In the genomic region with DNA sequence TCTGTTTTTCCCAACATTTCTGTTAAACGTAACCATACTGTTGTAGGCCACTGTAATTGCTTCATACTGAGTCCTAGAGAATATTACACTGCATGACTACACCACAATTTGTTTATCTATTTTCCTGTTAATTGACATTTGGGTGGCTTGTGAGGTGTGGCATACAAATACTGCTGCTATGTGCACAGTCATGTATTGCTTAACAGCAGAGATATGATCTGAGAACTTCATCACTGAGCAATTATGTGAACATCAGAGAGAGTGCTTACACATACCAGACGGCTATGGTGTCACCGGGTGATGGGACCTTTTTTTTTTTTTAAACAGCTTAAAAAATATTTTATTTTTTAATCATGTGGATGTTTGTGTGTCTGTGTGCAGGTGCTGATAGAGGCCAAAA, we compare ENCODE assay signal across 27 mouse cellular contexts. TPM values are rescaled to one million over a fixed set of nuclear protein-coding genes. Genes with fewer than 3 reads are reported as not detected.
A peak's percentile ranks its signal among the peaks of the same experiment; 100 is the strongest.
DNase-seq lines count a peak whose midpoint lies in the region; ATAC-seq and TF ChIP-seq lines count a peak whose summit lies in the region.
"Had no signal": no experiment of that assay in that cellular context is flagged by ENCODE, and none has a peak within 500 bp of the region (broad histone marks: within the 10 kb centered on the region; RNA-seq: fewer than 3 reads in every experiment).

No protein-coding gene starts in this region.

- 63% methylated on average over 3 of the region's 3 CpGs for WGBS in limb, embryonic 15.5 days
- WGBS in limb, embryonic 10.5 days, result 85% methylated on average over 3 of the region's 3 CpGs
- 62% methylated on average over 3 of the region's 3 CpGs for WGBS in stomach, postnatal 0 days

- H3K9ac ChIP-seq in limb, embryonic 15.5 days, result no peak overlapping the region
- no peak overlapping the region for H3K9ac ChIP-seq in stomach, postnatal 0 days (ENCODE audit: low read length)
- H3K9ac ChIP-seq: forebrain, embryonic 13.5 days; heart, embryonic 13.5 days; hindbrain, embryonic 12.5 days; hindbrain, embryonic 15.5 days had no signal

- no peak for DNase-seq in limb, embryonic 10.5 days (ENCODE audit: low spot score)
- peak; percentile 26 for DNase-seq in MN1 (ENCODE audit: low spot score)
- no peak for DNase-seq in stomach, postnatal 0 days (ENCODE audit: low spot score)
- no peak for DNase-seq in adrenal gland, postnatal 14 days
- DNase-seq in gastrocnemius, adult 18-20 months (ENCODE audit: low spot score), result no peak
- no peak for DNase-seq in B cell, adult 2 months
- DNase-seq: adrenal gland, adult 8-10 months; adrenal gland, postnatal 36 days; cerebellum, adult 11 months; cerebellum, adult 8-10 months; cerebellum, postnatal 10 days; cerebellum, postnatal 36 days; gastrocnemius, postnatal 25 days; heart, adult 2 months; heart, postnatal 14 days; heart, postnatal 4 days; kidney, adult 18-20 months had no signal

- H3K9me3 ChIP-seq in limb, embryonic 15.5 days, result no peaks in the 10 kb centered on the region
- no peaks in the 10 kb centered on the region for H3K9me3 ChIP-seq in limb, embryonic 10.5 days (replicated peaks)
- no peaks in the 10 kb centered on the region for H3K9me3 ChIP-seq in stomach, postnatal 0 days (ENCODE audit: control insufficient read depth, low read length)
- H3K9me3 ChIP-seq: forebrain, embryonic 10.5 days; forebrain, embryonic 13.5 days; heart, embryonic 10.5 days; heart, embryonic 13.5 days; hindbrain, embryonic 12.5 days; hindbrain, embryonic 15.5 days had no signal

- no peaks in the 10 kb centered on the region for H3K4me1 ChIP-seq in limb, embryonic 15.5 days
- H3K4me1 ChIP-seq in limb, embryonic 10.5 days, result no peaks in the 10 kb centered on the region
- H3K4me1 ChIP-seq in stomach, postnatal 0 days (replicated peaks; ENCODE audit: control insufficient read depth, insufficient read depth), result no peaks in the 10 kb centered on the region
- H3K4me1 ChIP-seq: forebrain, embryonic 10.5 days; forebrain, embryonic 13.5 days; heart, embryonic 10.5 days; heart, embryonic 13.5 days; hindbrain, embryonic 12.5 days; hindbrain, embryonic 15.5 days had no signal

- H3K27ac ChIP-seq in limb, embryonic 15.5 days, result no peak overlapping the region
- H3K27ac ChIP-seq in limb, embryonic 10.5 days, result no peak overlapping the region
- no peak overlapping the region for H3K27ac ChIP-seq in stomach, postnatal 0 days (replicated peaks)
- H3K27ac ChIP-seq: forebrain, embryonic 10.5 days; forebrain, embryonic 13.5 days; heart, adult 2 months; heart, embryonic 10.5 days; heart, embryonic 13.5 days; hindbrain, embryonic 12.5 days; hindbrain, embryonic 15.5 days had no signal

- H3K36me3 ChIP-seq in limb, embryonic 15.5 days, result no peaks in the 10 kb centered on the region
- H3K36me3 ChIP-seq in limb, embryonic 10.5 days, result no peaks in the 10 kb centered on the region
- H3K36me3 ChIP-seq in stomach, postnatal 0 days (ENCODE audit: control insufficient read depth, insufficient read depth, low read length), result no peaks in the 10 kb centered on the region
- H3K36me3 ChIP-seq: forebrain, embryonic 10.5 days; heart, embryonic 10.5 days; heart, embryonic 13.5 days; hindbrain, embryonic 12.5 days; hindbrain, embryonic 15.5 days had no signal

- H3K27me3 ChIP-seq in limb, embryonic 15.5 days, result no peaks in the 10 kb centered on the region
- no peaks in the 10 kb centered on the region for H3K27me3 ChIP-seq in limb, embryonic 10.5 days (ENCODE audit: low read depth, poor library complexity, severe bottlenecking)
- H3K27me3 ChIP-seq in stomach, postnatal 0 days (ENCODE audit: control insufficient read depth, insufficient read depth, low read length), result no peaks in the 10 kb centered on the region
- H3K27me3 ChIP-seq: forebrain, embryonic 13.5 days; heart, embryonic 13.5 days; hindbrain, embryonic 12.5 days; hindbrain, embryonic 15.5 days had no signal

- H3K4me3 ChIP-seq in limb, embryonic 15.5 days, result no peak overlapping the region
- H3K4me3 ChIP-seq in limb, embryonic 10.5 days, result no peak overlapping the region
- no peak overlapping the region for H3K4me3 ChIP-seq in stomach, postnatal 0 days (ENCODE audit: low read depth, low read length)
- H3K4me3 ChIP-seq: forebrain, embryonic 10.5 days; forebrain, embryonic 13.5 days; heart, adult 2 months; heart, embryonic 10.5 days; heart, embryonic 13.5 days; hindbrain, embryonic 12.5 days; hindbrain, embryonic 15.5 days had no signal

- no peak overlapping the region for H3K4me2 ChIP-seq in limb, embryonic 15.5 days
- H3K4me2 ChIP-seq in stomach, postnatal 0 days (replicated peaks; ENCODE audit: low read depth), result no peak overlapping the region
- H3K4me2 ChIP-seq: forebrain, embryonic 13.5 days; heart, embryonic 13.5 days; hindbrain, embryonic 12.5 days; hindbrain, embryonic 15.5 days had no signal

- 0 out of 2 replicates have a peak, but pooled peaks have one; percentile 14 for ATAC-seq in limb, embryonic 15.5 days (ENCODE audit: insufficient number of reproducible peaks, low FRiP score, low TSS enrichment, low read depth)
- ATAC-seq in megakaryocyte, adult 5-6 weeks (ENCODE audit: poor library complexity, severe bottlenecking), result peak; percentile 87
- peak; percentile 84 for ATAC-seq in stomach, postnatal 0 days (ENCODE audit: low FRiP score, low TSS enrichment)
- ATAC-seq: activated CD4-positive, CD25-positive, alpha-beta regulatory T cell, adult 4 months; forebrain, embryonic 13.5 days; forebrain, embryonic 16.5 days had no signal

- no peak for TF ChIP-seq EP300 in stomach, postnatal 0 days (optimal IDR thresholded peaks at IDR 0.05)

- TF ChIP-seq CTCF in stomach, postnatal 0 days (IDR thresholded peaks at IDR 0.05; ENCODE audit: low read depth), result no peak

RNA-seq across cellular contexts. Expression of a gene that starts 9.2 kb away (rescaled TPM):
- 47.4 and 52.8 TPM in 2 replicates for polyA plus RNA-seq in limb, embryonic 15.5 days (2015; fragmentation: Nextera tagmentation; extraction: Ambion mirVana)
- 55.1 and 61.0 TPM in 2 replicates for polyA plus RNA-seq in limb, embryonic 10.5 days (2016; fragmentation: Nextera tagmentation; extraction: Ambion mirVana)
- total RNA-seq in megakaryocyte, adult 5-6 weeks (2015), result 60.4 and 61.9 TPM in 2 replicates
- 69.7 and 73.8 TPM in 2 replicates for total RNA-seq in megakaryocyte, adult 5-6 weeks (2017)
- 22.0 and 22.5 TPM in 2 replicates for polyA plus RNA-seq in stomach, postnatal 0 days (2015; fragmentation: Nextera tagmentation; extraction: Ambion mirVana)
- total RNA-seq in adrenal gland, postnatal 14 days (2021), result 36.7 and 41.3 TPM in 2 replicates
- 10 to 100 TPM; 16.8 to 19.0 TPM for total RNA-seq in gastrocnemius, adult 18-20 months (2021)

RNA-seq across cellular contexts. Expression of a gene that starts 29.8 kb away (rescaled TPM):
- 22.8 and 25.5 TPM in 2 replicates for polyA plus RNA-seq in limb, embryonic 15.5 days (2015; fragmentation: Nextera tagmentation; extraction: Ambion mirVana)
- 27.5 and 29.9 TPM in 2 replicates for polyA plus RNA-seq in limb, embryonic 10.5 days (2016; fragmentation: Nextera tagmentation; extraction: Ambion mirVana)
- total RNA-seq in megakaryocyte, adult 5-6 weeks (2015), result 57.0 and 67.6 TPM in 2 replicates
- total RNA-seq in megakaryocyte, adult 5-6 weeks (2017), result 36.8 and 47.0 TPM in 2 replicates
- 11.2 and 12.7 TPM in 2 replicates for polyA plus RNA-seq in stomach, postnatal 0 days (2015; fragmentation: Nextera tagmentation; extraction: Ambion mirVana)
- total RNA-seq in adrenal gland, postnatal 14 days (2021), result 36.6 and 37.6 TPM in 2 replicates
- 10 to 100 TPM; 12.0 to 13.4 TPM for total RNA-seq in gastrocnemius, adult 18-20 months (2021)

Comparison
In these comparisons a context has a peak if more than half of its experiments do, and no peak if none do; other contexts are left out.
1. ATAC-seq: peak in every context shown above with its lines; median percentile 87 in megakaryocyte, adult 5-6 weeks; 84 in stomach, postnatal 0 days; 14 in limb, embryonic 15.5 days.